In the genomic region with DNA sequence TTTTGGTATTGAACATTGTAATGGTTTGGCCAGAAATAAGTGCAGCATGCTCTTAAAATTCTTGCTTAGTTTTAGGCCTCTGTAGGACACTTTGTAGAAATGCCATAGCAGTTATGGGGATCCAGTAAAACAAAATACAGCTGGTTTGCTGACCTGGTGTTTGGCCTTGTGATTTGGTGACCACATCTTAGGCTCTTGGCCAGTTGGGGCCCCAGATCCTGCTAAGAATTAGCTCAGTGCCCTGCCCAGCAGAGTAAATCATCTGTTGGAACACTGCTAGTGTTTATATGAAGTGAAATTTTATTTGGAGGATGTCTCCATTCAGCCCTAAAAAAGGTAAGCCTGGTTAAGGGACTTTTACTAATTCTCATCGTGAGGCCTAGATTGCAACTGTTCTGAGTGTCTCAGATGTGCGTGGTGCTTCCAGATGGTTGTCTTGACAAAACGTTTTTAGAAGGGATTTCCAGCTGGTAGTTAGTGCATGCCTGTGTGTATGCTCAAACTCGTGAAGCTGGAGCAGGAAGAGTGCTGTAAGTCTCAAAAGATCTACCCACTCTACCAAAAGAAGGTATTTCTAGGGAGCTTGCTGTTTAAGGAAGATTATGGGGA, we compare ENCODE assay signal across 8 mouse cellular contexts. TPM values are rescaled to one million over a fixed set of nuclear protein-coding genes. Genes with fewer than 3 reads are reported as not detected.
DNase-seq lines count a peak whose midpoint lies in the region; ATAC-seq lines count a peak whose summit lies in the region.

No protein-coding gene starts in this region.

- peaks cover 17% of the 10 kb centered on the region for H3K4me1 ChIP-seq in neural tube, embryonic 11.5 days (ENCODE audit: control insufficient read depth, insufficient read depth, low read length)
- H3K4me1 ChIP-seq in embryonic facial prominence, embryonic 10.5 days = peaks cover 48% of the 10 kb centered on the region
- H3K4me1 ChIP-seq in heart, embryonic 16.5 days (ENCODE audit: control insufficient read depth, insufficient read depth, low read length) = peaks cover 44% of the 10 kb centered on the region

- peak overlapping the region; percentile 34 for H3K4me3 ChIP-seq in neural tube, embryonic 11.5 days (ENCODE audit: low read depth, low read length)
- H3K4me3 ChIP-seq in embryonic facial prominence, embryonic 10.5 days = peak overlapping the region; percentile 97
- peak overlapping the region; percentile 51 for H3K4me3 ChIP-seq in heart, embryonic 16.5 days (ENCODE audit: low read length)

- WGBS in neural tube, embryonic 11.5 days = 14% methylated on average over 4 of the region's 4 CpGs
- 19% methylated on average over 4 of the region's 4 CpGs for WGBS in embryonic facial prominence, embryonic 10.5 days
- 5% methylated on average over 4 of the region's 4 CpGs for WGBS in heart, embryonic 16.5 days

- no peaks in the 10 kb centered on the region for H3K9me3 ChIP-seq in neural tube, embryonic 11.5 days (ENCODE audit: control insufficient read depth, low read length)
- no peaks in the 10 kb centered on the region for H3K9me3 ChIP-seq in embryonic facial prominence, embryonic 10.5 days
- no peaks in the 10 kb centered on the region for H3K9me3 ChIP-seq in heart, embryonic 16.5 days (replicated peaks; ENCODE audit: control insufficient read depth, low read length)

- H3K27ac ChIP-seq in neural tube, embryonic 11.5 days (ENCODE audit: low read depth, low read length) = no peak overlapping the region
- H3K27ac ChIP-seq in embryonic facial prominence, embryonic 10.5 days (replicated peaks) = no peak overlapping the region; the same call in 1 of the 2 replicates
- H3K27ac ChIP-seq in heart, embryonic 16.5 days (ENCODE audit: low read length) = no peak overlapping the region

- peak overlapping the region; percentile 16; the same call in 1 of the 2 replicates for H3K9ac ChIP-seq in neural tube, embryonic 11.5 days (ENCODE audit: low read length)
- peak overlapping the region; percentile 63 for H3K9ac ChIP-seq in heart, embryonic 16.5 days (ENCODE audit: low read length)

- no peaks in the 10 kb centered on the region for H3K36me3 ChIP-seq in neural tube, embryonic 11.5 days (ENCODE audit: control insufficient read depth, insufficient read depth, low read length)
- peaks cover 37% of the 10 kb centered on the region for H3K36me3 ChIP-seq in embryonic facial prominence, embryonic 10.5 days (replicated peaks)
- peaks cover 8% of the 10 kb centered on the region for H3K36me3 ChIP-seq in heart, embryonic 16.5 days (ENCODE audit: control insufficient read depth, insufficient read depth)

- H3K27me3 ChIP-seq in neural tube, embryonic 11.5 days (ENCODE audit: control insufficient read depth, insufficient read depth, low read length) = no peaks in the 10 kb centered on the region
- no peaks in the 10 kb centered on the region for H3K27me3 ChIP-seq in embryonic facial prominence, embryonic 10.5 days (replicated peaks; ENCODE audit: low read depth, poor library complexity, severe bottlenecking)
- no peaks in the 10 kb centered on the region for H3K27me3 ChIP-seq in heart, embryonic 16.5 days (ENCODE audit: control insufficient read depth, insufficient read depth, low read length)

- ATAC-seq in neural tube, embryonic 11.5 days (ENCODE audit: insufficient read depth, low FRiP score, low TSS enrichment) = no peak
- no peak for ATAC-seq in heart, embryonic 16.5 days (replicated peaks; ENCODE audit: extremely low read depth, insufficient read depth, low FRiP score)
- ATAC-seq in monocyte, adult 5-6 weeks (replicated peaks; ENCODE audit: insufficient number of reproducible peaks, low FRiP score, low TSS enrichment, poor library complexity, severe bottlenecking) = no peak

- no peak for DNase-seq in neural tube, embryonic 11.5 days (ENCODE audit: low spot score)
- no peak for DNase-seq in neural tube, embryonic 10.5 days (ENCODE audit: extremely low spot score, low spot score)
- no peak for DNase-seq in embryonic facial prominence, embryonic 10.5 days (ENCODE audit: low spot score)
- peak; percentile 62 to 72 for DNase-seq in kidney, postnatal 25 days
- peak; percentile 26 for DNase-seq in lung, postnatal 14 days
- DNase-seq in cerebellum, postnatal 25 days = no peak

- peak overlapping the region; percentile 76 for H3K4me2 ChIP-seq in neural tube, embryonic 11.5 days (ENCODE audit: low read depth)
- H3K4me2 ChIP-seq in heart, embryonic 16.5 days (ENCODE audit: low read depth, low read length) = peak overlapping the region; percentile 98

RNA-seq across cellular contexts. Expression of a gene that starts 3.9 kb away (rescaled TPM):
- 29.7 and 31.5 TPM in 2 replicates for polyA plus RNA-seq in neural tube, embryonic 11.5 days (2014; fragmentation: Nextera tagmentation; extraction: Ambion mirVana)
- 39.1 and 40.1 TPM in 2 replicates for polyA plus RNA-seq in embryonic facial prominence, embryonic 10.5 days (2016; fragmentation: Nextera tagmentation; extraction: Ambion mirVana)
- 33.9 and 37.2 TPM in 2 replicates for polyA plus RNA-seq in heart, embryonic 16.5 days (2015; fragmentation: Nextera tagmentation; extraction: Ambion mirVana)
- total RNA-seq in monocyte, adult 5-6 weeks (2017) = 26.6 to 33.2 TPM (median 29.5 TPM) in 3 replicates

Comparison
In these comparisons a context has a peak if more than half of its experiments do, and no peak if none do; other contexts are left out.
1. DNase-seq: peak in kidney, postnatal 25 days (2 of 2) and lung, postnatal 14 days (single experiment); none in neural tube, embryonic 11.5 days (single experiment), neural tube, embryonic 10.5 days (single experiment), embryonic facial prominence, embryonic 10.5 days (single experiment) and cerebellum, postnatal 25 days (0 of 2).
2. H3K4me3 ChIP-seq: peak in every context shown above with its lines; median percentile 97 in embryonic facial prominence, embryonic 10.5 days; 51 in heart, embryonic 16.5 days; 34 in neural tube, embryonic 11.5 days.